Mouse (Mus musculus): Measurements from ENCODE around the gene Ptgr1.

Ptgr1 gene

DNA sequence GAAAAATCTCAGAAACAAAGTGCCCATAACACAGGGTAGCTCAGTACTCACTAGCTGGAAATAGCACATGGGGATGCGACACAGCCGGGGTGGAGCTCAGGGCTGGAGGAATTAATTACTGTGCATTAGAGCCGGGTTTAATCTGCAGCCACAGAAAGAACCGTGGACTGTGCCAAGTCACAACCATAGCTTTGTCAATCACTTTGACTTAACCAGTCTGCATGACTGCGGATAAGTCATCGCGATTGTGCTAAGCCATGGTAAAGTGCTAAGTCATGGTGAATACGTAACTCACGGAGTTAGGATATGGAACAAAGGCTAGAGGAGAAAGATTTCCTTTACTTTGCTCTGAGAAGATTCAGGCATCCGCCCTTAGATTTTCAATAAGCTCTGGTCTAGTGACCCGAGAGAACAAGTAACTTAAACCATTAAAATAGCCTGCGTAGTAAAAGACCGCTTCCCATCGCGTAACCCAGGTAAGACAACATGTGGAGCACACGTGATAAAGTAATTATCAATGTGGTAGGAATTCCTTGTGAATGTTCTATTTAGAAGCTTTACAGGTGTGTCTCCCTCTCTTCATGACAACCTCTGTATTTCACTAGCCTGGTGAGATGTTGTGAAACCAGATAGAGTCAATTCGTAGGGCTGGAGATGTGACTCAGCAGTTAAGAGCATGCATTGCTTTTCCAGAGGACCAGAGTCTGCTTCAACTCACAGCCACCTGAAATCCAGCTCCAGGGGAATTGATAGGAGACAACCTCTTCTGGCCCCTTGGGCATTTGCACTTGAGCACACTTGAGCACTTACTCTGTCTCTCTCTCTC is 3.9 kb upstream of the Ptgr1 start:
- DNase-seq (ENCODE audit: low read depth, low spot score) = no peak

DNA sequence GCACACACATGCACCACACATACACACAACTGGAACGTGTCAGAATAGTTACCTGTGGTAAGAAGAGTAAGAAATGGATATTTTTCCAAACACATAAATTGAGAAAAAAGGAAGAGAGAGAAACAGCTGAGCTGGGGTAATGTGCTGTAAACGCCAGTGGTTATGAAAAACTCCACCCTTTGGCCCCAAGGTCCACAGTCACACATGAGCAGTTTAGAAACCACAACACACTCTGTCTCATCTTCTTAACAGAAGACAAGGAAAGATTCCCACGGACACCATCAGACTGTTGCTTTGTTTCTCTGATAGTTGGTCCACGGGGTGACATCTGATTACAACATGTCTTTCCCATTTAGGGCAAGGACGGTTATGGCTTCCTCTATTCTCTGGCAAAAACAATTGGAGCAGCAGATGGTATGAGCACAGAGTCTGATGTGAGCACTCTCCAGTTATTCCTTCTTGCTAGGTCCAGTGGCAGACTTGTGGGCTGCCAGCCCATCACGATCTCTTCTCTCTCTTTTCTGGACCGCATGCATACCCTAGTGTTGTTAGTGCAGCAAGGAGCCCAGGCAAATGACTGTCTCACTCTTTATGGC is 2.5 kb upstream of the Ptgr1 start:
- DNase-seq (ENCODE audit: low read depth, low spot score) = no peak

DNA sequence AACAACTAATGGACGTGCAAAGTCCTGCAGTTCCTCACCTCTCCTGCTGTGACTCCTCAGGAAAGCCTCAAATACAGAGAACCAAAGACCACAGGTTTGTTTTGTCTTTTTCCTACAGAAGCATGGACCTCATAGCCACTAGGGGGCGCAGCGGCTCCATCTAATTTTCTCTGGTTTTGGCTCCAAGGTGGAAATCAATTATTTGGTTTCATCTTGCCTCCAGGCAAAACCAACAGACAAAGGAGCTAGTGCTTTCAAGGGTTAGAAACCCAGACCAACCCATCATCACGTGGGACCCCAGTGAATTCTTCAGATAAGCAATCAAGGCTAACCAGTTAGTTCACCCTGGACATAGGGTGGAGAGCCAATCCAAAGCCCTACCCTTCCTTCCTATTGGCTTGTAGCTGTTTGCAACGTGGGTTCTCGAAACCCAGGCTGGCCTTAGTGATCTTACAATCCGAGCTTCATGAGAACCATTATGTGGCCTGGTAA is 1.7 kb downstream of the Ptgr1 start:
- DNase-seq (ENCODE audit: low read depth, low spot score) = no peak

DNA sequence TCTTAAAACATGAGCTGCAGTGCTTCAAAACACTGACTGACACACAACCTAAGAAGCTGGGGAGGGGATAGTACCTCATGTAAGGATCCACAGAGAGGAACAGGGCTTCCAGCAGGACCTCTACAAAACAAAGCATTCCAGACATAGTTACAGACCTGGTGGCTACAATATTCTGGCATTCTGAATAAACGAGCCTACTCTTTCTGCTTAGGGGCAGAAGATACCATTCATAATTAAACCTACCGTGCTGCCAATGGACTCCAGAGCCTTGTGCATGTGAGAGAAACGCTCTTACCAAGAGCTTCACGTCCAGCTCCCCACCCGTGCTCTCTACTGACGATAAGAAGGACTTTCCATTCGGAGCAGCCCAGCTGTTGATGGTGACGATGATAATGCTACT is 4.1 kb downstream of the Ptgr1 start:
- DNase-seq (ENCODE audit: low read depth, low spot score) = no peak

DNA sequence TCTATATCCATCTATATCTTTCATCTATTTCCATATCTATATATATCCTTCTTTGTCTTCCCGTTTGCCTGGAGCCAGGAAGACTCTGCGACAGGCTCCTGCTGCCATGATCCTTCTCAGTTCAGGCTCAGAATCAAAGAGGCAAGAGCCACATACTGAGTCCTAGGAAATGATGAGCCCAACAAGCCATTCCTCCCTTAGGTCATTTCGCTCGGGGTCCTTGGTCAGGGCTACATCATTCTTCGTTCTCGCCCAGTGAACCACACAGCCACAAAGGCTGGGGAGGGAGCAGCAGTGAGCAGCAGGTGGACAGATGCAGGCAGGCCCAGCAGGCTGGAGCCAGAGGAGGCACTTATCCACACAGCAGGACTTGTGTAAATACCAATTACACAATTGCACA is 5.5 kb downstream of the Ptgr1 start:
- DNase-seq (ENCODE audit: low read depth, low spot score) = no peak

DNA sequence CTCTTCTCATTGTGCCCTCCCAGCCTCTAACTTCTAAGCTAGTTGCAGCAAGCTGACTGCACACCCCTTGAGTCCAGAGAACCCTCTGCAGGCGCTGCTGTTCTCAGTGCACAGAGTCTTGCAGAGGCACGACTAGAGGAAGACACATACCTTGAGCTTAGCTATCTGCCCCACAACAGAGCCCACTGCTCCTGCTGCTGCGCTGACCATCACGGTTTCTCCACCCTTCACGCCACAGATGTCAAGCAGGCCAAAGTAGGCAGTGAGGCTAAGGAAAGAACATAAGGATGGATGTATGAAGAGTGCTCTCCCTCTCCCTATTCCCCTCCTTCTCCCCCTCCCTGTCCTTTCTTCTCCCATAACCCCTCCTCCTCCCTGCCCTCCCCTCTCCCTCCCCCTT is 11.2 kb downstream of the Ptgr1 start:
- no peak for DNase-seq (ENCODE audit: low read depth, low spot score)

DNA sequence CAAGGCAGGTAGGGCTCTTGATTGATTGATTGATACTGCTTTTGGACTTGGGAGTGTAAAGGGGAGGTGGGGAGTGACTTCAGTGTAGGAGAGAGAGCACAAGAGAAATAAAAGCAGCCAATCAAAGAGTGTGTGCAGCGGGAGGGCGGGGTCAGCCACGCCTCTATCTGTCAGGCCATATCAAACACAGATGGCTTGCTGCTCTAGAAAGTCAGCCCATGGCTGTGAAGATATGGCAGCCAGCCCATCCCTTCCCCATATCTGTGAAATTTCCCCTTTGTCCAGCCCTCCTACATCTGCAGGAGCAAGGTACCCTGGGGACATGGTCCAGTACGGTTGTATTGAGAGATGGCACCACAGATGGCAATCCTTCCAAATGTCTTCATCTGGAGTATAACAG is 16.2 kb downstream of the Ptgr1 start:
- no peak for DNase-seq (ENCODE audit: low read depth, low spot score)

DNA sequence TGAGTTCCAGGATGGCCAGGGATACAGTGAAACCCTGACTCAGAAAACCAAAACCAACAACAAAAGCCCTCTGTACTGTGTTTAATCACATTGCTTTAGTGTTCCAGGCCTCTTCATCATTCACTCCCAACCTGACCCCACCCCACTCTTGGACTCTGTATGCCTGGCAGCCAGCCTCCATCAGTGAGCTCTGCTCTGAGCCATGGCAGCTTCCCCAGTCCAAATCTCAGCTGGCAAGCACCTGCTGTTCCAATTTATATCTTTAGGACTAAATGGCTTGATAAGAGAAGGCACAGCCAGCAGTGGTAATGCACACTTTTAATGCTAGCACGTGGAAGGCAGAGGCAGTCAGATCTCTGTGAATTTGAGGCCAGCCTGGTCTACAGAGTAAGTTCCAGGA is 21.8 kb downstream of the Ptgr1 start:
- DNase-seq (ENCODE audit: low read depth, low spot score) = no peak

DNA sequence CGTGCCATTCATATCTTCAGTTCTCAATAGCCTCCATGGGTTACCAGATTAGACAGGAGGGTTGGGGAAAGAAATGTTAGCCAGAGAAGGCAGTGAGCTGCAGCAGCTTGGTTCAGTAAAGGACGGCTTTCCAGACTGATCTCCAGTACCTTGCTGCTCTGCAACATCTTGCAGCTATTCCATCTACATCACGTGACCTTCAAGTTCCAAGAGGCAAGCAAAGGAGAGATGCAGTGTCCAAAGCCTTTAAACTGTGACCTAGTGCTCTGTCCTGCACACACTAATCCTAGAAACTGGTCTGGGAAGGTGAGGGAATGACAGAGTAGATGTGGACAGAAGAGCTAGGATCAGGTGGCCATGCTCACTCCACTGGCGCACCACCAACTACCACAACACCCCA is 23.6 kb downstream of the Ptgr1 start:
- DNase-seq (ENCODE audit: low read depth, low spot score) = no peak

DNA sequence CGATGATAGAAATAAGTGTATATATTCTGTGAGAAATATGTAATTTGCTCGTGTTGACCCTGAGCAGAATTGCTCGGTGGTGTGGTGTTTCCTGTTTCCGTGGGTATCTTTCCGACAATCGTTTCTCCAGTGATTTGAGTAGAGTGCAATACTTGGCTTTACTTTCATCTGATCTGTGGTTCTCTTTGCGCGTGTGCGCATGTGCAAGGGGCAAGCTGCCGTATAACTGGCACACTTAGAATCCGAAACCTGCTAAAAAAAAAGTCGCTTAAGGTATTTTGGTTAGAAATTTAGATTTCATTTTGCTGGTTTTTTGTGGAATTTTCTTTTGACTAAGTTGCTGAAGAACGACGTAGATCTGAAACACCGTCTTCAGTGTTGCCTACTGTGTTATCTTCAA is 25.2 kb downstream of the Ptgr1 start:
- DNase-seq (ENCODE audit: low read depth, low spot score) = no peak

DNA sequence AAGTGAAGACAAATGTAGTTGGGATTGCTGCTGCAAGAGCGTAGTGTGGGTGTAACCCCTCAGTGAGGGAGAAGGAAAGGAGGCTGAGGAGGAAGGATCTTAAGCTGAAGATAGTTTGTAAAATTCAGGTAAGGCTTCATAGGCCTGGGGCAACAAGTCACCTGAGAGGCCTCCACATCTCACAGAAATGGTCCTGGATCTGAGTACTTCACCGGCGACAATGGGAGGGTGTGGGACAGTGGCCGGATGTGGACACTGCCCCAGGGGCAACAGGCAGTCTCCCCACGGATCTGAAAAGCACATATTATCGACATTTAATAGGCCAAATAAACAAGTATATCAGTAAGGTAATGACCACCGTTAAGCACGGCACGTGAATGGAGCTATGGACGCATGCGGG is 34.3 kb downstream of the Ptgr1 start:
- no peak for DNase-seq (ENCODE audit: low read depth, low spot score)

DNA sequence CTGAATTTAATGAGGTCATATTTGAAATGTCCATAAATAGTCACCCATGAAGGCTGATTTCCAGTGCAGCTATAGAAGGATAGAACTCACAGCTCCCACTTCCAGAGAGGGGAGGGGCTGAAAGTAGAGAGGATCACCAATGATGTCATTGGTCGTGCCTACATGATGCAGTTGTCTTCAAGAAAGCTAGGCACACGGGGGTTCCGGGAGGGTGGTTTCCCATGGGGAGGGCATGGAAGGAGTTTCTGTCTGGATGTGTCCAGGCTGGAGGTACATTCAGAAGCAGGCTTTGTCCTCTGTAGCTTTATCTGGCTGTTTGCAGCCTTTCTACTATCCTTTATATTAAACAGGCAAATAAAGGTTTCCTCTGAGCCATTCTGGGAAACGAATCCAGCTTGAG is 38.5 kb downstream of the Ptgr1 start:
- DNase-seq (ENCODE audit: low read depth, low spot score) = no peak

DNA sequence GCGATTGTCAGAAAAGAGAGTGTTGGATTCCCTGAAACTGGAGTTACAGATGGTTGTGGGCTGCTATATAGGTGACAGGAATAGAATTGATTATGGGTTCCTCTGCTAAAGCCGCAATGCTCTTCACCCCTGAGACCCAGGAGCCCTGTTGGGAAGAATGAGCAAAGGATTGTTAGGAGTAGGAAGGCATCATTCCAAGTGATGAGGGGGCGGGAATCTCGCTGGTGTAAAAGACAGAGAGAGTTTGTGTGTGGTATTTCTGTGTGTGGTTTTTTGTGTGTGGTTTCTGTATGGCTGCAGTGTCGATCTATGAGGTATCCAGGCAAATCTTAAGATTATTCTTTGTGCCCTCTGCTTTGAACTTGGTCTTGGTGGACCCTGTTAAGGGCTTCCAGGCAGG is 42.2 kb downstream of the Ptgr1 start:
- DNase-seq (ENCODE audit: low read depth, low spot score) = peak; percentile 48

DNA sequence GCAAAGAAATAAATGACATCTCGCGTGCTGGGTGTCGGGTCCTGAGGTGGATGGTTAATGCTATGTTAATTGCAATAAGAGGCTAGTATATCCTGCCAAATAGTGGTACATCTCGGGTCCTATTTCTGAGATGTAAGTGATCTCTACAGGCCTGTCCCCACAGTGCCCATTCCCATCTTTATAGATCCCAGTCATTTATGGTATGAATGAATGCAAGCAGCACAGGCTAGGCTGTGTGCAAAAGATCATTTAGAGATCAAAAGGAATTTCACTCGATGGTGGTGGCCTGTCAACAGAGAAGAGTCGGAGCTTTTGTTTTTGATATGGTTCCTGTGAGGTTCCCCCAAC is 42.7 kb downstream of the Ptgr1 start:
- no peak for DNase-seq (ENCODE audit: low read depth, low spot score)

DNA sequence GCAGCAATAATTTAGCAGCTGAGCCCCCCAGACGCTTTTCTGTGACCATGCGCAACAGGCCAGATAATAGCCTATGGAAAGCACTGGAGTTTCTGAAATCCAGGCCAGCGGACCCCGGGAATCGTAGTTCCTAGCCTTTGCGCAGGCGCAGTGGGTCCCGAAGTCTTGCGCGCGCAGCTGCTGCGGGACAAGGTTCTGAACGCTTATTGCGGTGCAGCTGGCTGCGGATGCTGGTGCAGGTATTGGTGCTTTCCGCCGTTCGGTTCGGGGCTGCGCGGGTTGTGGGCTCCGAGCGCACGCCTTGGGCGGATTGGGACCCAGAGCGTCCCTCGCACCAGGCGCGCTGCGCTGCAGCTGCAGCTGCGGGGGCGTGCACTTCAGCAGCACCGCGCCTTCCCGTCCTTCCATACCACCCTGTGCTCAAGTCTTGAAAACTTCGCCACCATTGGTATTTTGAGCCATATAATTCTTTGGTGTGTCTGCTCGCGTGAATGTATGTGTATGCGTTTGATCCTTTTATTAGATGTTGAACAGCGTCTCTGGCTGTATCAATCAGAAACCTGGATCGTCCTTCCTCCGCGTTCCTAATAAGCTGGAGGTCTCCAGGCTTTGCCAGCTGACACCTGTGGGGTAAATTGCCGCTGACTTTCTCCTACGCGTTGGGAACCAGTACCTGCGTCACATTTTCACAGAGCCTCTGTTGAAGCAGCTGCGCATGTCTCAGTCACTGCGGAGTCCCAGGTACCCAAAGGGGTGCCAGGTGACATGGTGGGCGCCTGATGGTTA is 43.3 kb downstream of the Ptgr1 start, which contains the start of gene Zkscan16:
Zkscan16 (plus strand) TSS at position 209 of the 786 bp plus-strand sequence.
- peak; percentile 90 for DNase-seq (ENCODE audit: low read depth, low spot score)

DNA sequence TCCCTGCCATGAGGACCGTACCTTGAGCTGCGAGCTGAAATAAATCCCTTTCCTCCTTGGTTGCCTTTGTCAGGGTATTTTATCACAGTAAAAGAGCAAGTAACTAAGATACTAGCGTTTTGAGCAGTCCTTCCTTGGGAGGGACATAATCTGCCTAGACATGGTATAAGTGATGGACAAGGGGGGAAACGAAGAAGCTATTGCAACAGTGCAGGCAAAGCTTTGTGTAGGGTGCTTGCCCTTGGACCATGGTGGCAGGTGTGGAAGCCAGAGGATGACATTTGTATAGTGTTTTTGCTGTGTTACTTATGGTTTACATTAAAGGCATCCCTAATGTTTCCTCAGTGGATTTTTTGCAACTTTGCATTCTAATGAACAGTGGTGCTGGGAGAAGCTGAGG is 44.0 kb downstream of the Ptgr1 start:
- no peak for DNase-seq (ENCODE audit: low read depth, low spot score)

DNA sequence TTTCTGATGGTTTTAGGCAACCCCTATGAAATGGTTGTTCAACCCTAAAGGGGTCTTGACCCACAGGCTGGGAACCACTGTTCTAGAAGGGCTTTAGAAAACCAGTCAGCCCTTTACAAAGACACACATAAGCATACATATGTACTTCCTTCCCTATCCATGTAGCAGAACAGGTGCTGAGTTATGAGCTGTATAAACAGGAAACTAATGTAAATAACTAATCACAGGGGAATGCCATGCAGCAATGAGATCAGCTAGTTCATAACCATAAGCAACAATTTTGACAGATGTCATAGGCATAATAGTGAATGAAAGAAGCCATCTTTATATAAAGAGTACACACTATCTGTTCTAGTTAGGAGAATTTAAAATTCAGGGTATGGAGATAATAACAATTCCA is 45.3 kb downstream of the Ptgr1 start:
- DNase-seq (ENCODE audit: low read depth, low spot score) = no peak

DNA sequence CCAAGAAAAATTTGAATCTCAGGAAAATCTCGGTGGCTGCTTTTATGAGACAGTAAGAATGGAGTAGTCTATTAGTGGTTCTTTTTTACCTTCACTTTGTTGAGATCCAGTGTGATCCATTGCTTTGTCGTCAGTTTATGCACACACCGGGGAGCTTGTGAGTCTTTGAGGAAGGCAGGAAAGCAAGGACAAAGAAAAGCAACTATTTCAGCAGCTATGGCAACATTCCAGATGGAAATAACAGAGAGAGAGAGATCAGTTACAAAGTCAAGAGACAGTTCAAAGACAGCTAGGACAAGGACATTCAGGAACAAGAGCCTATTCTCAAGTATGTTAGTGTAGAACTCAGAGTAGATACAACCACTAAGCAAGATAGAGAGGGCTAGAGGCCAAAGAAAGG is 51.1 kb downstream of the Ptgr1 start:
- DNase-seq (ENCODE audit: low read depth, low spot score) = no peak

DNA sequence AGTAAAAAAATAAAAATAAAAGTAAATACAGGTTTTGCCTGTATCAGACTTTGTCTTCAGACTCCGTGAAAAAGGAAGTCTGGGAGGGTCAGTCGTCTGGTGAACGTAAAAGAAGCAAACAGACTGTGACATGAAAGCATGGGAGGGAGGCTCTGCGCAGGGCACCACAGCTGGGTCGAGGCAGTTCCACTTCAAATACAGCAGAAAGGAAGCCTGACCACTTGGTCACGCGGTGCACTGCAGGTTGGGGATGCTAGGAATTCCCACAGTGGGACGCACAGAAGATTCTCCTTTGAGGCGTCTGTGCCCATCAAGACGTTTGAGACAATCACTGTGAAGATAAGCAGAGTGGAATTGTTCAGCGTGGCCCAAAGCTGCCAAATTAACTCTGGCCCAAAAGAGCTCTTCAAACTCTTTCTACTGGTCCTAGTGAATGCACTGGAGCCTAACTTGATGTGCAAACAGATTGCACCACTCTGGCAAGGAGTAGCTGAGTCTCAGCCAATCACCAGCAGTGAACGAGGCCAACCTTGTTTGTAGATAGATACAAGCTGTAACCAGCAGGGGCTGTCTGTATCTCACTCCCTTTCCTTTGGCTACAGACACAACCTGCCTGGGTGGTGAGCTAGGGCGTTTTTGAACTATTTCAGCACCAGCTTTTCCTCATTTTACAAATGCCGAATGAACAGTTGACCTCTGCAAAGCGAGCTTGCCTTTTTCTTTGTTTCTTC is 52.0 kb downstream of the Ptgr1 start:
- peak; percentile 31 for DNase-seq (ENCODE audit: low read depth, low spot score)

DNA sequence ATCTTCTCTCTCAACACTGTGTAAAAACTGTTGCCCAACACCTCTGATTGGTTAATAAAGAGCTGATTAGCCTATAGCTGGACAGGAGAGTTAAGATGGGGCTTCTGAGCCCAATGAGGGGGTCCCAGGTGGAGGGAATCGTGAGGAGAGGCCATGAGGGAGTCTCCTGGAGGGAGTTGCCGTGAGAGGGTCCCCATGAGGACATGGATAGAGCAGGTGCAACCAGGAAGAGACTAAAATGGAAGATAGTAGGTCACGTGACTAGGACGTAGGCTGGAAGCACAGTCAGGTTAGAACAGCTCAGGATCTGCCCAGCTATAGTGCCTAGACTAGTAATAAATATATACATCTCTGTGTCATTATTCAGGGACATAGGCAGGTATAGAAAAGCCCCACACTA is 52.6 kb downstream of the Ptgr1 start:
- no peak for DNase-seq (ENCODE audit: low read depth, low spot score)

DNA sequence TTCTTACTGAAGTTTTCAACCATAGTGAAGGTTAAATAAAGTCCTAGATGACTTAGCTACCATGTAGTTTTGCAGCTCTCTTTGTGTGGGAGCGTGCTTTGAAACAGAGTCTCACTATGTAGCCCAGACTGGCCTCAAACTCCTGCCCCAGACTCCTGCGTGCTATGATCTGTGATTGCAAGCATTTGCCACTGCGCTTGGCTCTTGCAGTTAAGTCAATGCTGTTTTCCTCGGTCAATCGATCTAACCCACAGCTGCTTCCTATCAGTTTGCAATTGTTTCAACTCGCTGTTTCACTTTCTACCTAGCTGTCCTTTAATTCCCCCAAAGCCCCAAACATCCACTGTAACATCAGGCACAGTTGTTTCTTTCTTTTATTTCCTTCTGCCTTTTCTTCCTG is 54.4 kb downstream of the Ptgr1 start:
- DNase-seq (ENCODE audit: low read depth, low spot score) = no peak

DNA sequence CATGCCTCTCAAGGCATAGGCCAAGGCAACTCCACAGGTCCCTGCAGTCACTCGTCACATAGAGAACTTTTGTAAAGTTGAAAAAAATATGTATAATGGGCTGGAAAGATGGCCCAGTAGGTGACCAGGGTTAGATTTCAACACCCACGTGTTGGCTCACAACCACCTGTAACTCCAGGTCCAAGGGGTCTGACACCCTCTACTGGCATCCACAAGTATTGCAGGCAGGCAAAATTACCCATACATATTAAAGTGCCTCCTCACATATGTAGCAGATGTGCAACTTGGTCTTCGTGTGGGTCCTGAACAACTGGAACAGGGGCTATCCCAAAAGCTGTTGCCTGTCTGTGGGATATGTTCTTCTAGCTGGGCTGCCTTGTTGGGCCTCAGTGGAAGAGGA is 59.3 kb downstream of the Ptgr1 start:
- no peak for DNase-seq (ENCODE audit: low read depth, low spot score)

Data from telencephalon, adult 2 months (tissue).